Mouse (Mus musculus): ENCODE measurements around the gene Cylc1. TPM values are rescaled to one million over a fixed set of nuclear protein-coding genes. Genes with fewer than 3 reads are reported as not detected.

Cylc1 gene
- polyA plus RNA-seq (2014; fragmentation: Nextera tagmentation; extraction: Ambion mirVana): not detected in 2 replicates

- no peak for ATAC-seq (ENCODE audit: low read depth)
Measured at GRCm38 (mm10) chrX:111110118-111110517, at the start of gene Cylc1. Gene Cylc1, plus strand, starts transcription at chrX:111110418.

GRCm38 (mm10) chrX:111078680-111079079 lies 31.5 kb upstream of the Cylc1 start:
- DNase-seq (ENCODE audit: low spot score): no peak
- Histone ChIP-seq H3K4me2 (ENCODE audit: low read depth, low read length) (no peak overlapping the region), H3K36me3 (ENCODE audit: control insufficient read depth, insufficient read depth, low read length) (no peaks in the 10 kb centered on the region), H3K27ac (replicated peaks; ENCODE audit: low read depth, low read length) (no peak overlapping the region), H3K4me3 (ENCODE audit: low read depth, low read length) (no peak overlapping the region), H3K27me3 (replicated peaks; ENCODE audit: control insufficient read depth, insufficient read depth, low read length) (no peaks in the 10 kb centered on the region), H3K4me1 (ENCODE audit: control insufficient read depth, insufficient read depth, low read length) (no peaks in the 10 kb centered on the region), H3K9ac (ENCODE audit: low read depth, low read length) (no peak overlapping the region), H3K9me3 (ENCODE audit: control insufficient read depth, low read length) (no peaks in the 10 kb centered on the region)
- ATAC-seq (ENCODE audit: low read depth): no peak
- 80% methylated on average over 8 of the region's 8 CpGs for WGBS

More at GRCm38 (mm10) chrX:111110118-111110517, at the start of gene Cylc1:
- H3K9ac ChIP-seq (ENCODE audit: low read depth, low read length): no peak within 1 kb of the TSS
- no peaks in the 10 kb centered on the region for H3K36me3 ChIP-seq (ENCODE audit: control insufficient read depth, insufficient read depth, low read length)
- no peaks in the 10 kb centered on the region for H3K27me3 ChIP-seq (replicated peaks; ENCODE audit: control insufficient read depth, insufficient read depth, low read length)
- DNase-seq (ENCODE audit: low spot score): no peak
- no peak within 1 kb of the TSS for H3K4me2 ChIP-seq (ENCODE audit: low read depth, low read length)
- H3K4me1 ChIP-seq (ENCODE audit: control insufficient read depth, insufficient read depth, low read length): no peaks in the 10 kb centered on the region
- no peak within 1 kb of the TSS for H3K27ac ChIP-seq (replicated peaks; ENCODE audit: low read depth, low read length)
- H3K4me3 ChIP-seq (ENCODE audit: low read depth, low read length): no peak within 1 kb of the TSS
- no peaks in the 10 kb centered on the region for H3K9me3 ChIP-seq (ENCODE audit: control insufficient read depth, low read length)

GRCm38 (mm10) chrX:111168040-111168439 lies 57.8 kb downstream of the Cylc1 start, which contains the start of gene Gm10112:
Gene Gm10112, plus strand, starts transcription at chrX:111168340.
- ATAC-seq (ENCODE audit: low read depth): no peak
- 89% methylated on average over 3 of the region's 3 CpGs for WGBS
- no peak within 1 kb of the TSS for H3K9ac ChIP-seq (ENCODE audit: low read depth, low read length)
- H3K4me1 ChIP-seq (ENCODE audit: control insufficient read depth, insufficient read depth, low read length): no peaks in the 10 kb centered on the region
- no peaks in the 10 kb centered on the region for H3K9me3 ChIP-seq (ENCODE audit: control insufficient read depth, low read length)
- no peaks in the 10 kb centered on the region for H3K36me3 ChIP-seq (ENCODE audit: control insufficient read depth, insufficient read depth, low read length)
- no peak within 1 kb of the TSS for H3K4me2 ChIP-seq (ENCODE audit: low read depth, low read length)
- no peak within 1 kb of the TSS for H3K27ac ChIP-seq (replicated peaks; ENCODE audit: low read depth, low read length)
- no peaks in the 10 kb centered on the region for H3K27me3 ChIP-seq (replicated peaks; ENCODE audit: control insufficient read depth, insufficient read depth, low read length)
- DNase-seq (ENCODE audit: low spot score): no peak
- H3K4me3 ChIP-seq (ENCODE audit: low read depth, low read length): no peak within 1 kb of the TSS

Other genes starting within 250 kb of the Cylc1 start
- not detected in 2 replicates for gene Gm10112, start 57.9 kb downstream of the Cylc1 start, polyA plus RNA-seq (2014; fragmentation: Nextera tagmentation; extraction: Ambion mirVana)

Measured in embryonic facial prominence, embryonic 14.5 days (tissue).